Mouse (Mus musculus) heart, postnatal 0 days (tissue): ENCODE measurements around the gene Zfr.

Experiments used
- CTCF ChIP-seq: IDR thresholded peaks from 2 replicates; pipeline ENCODE4 v1.5.1; 2016; ENCODE audit warnings: antibody characterized with exemption, control low read depth, low read depth
- EP300 ChIP-seq: IDR thresholded peaks from 2 replicates; pipeline ENCODE4 v1.6.1; 2016; ENCODE audit warnings: antibody characterized with exemption, low read depth

- TF ChIP-seq CTCF: no peak
- no peak for TF ChIP-seq EP300
These were observed 43.2 kb upstream of the Zfr start for GRCm38 (mm10) chr15:12074426-12074825.
